Mouse (Mus musculus): ENCODE results near the gene Xrra1.

Gene Xrra1

DNA sequence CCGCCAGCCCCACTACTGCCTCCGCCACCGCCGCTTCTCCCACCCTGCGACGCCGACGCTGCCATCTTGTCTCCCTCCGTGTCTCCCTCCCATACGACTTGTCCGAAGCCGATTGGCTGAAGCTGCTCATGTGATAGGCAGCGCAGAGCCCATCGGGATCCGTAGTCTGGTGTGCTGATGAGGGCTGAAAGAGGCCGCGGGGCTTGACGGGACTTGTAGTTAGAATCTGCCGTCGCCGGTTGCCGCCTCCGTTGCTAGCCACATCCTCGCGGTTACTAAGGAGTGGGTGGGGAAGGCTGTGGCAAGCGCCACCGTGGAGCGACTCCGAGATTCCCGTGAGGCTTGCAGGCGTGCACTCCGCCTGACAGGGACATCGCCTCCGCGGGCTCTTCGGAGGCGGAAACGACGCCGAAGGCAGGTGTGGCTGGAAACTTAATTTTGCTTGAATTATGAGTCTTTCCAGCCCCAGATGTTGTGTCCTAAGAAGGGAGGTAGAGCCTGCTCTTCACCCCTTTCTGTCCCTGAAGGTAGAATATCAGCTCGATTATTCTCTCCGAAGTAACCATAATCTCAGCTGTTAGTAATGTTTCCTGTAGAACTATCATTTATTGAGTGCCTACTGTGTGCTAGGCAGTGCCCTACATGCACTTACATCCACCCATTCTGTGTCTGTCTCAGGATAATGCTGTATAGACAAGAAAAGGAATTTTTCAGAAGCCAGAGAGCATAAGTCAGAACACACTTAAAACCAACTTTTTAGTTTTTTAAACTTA is at the start of gene Xrra1:
TSS of gene Xrra1 (plus strand) at position 304 of the 773 bp plus-strand sequence.
- TF ChIP-seq GATA4 (IDR thresholded peaks at IDR 0.05; ENCODE audit: insufficient replicate concordance, low read length) = peak; percentile 31; the same call in 1 of the 2 replicates

DNA sequence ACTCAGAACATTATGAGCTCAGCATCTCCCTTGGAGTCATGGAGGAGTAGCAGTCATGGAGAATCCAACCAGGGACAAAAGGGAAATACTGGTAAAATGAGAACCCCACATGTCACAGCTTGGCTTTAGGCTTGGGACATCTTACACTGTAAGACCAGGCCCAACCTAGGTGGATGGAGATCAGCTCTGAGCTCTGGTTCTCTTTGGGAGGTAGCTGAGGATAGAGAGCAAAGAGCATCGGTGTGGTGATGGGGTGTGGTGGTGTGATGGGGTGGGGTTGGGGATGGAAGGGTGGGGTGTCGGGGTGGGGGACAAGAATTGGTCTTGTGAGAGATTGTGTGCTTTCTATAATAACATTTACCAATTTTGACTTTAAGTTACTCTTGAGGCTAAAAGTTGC is 48.1 kb upstream of the Xrra1 start:
- no peak for TF ChIP-seq GATA4 (IDR thresholded peaks at IDR 0.05; ENCODE audit: insufficient replicate concordance, low read length)

DNA sequence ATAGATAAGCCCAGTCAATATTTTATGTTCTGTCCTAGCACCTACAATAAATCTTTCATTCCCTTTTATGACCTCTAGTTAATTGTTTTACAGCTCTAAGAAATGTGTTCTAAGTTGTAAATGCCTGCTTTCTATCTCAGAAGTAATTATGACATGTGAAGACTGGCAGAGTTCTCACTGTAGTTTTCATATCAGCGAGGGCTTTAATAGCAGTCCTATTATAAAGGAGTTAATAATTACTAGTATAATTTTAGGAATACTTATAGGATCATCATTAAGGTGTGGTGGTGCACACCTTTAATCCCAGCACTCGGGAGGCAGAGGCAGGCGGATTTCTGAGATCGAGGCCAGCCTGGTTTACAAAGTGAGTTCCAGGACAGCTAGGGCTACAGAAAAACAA is 47.3 kb upstream of the Xrra1 start:
- TF ChIP-seq GATA4 (IDR thresholded peaks at IDR 0.05; ENCODE audit: insufficient replicate concordance, low read length) = no peak

DNA sequence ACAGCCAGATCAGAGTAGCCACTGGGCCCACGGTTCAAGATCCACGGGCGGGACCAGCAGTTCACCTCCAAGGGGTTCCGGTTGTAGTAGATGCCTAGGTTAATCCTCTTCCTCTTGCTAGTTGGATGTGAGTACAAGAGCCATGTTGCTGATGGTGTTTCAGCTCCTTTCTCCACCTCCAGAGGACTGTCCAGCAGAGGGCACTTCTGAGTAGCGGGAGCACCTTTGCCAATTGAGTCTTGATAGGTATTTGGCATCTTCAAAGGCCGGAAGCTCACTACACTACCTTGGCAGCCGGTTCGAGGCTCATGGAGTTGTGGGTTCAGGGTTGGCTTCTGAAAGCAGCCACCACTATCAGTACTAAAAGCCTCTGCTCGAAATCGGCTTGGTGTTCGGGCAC is 45.5 kb upstream of the Xrra1 start:
- TF ChIP-seq GATA4 (IDR thresholded peaks at IDR 0.05; ENCODE audit: insufficient replicate concordance, low read length) = no peak

DNA sequence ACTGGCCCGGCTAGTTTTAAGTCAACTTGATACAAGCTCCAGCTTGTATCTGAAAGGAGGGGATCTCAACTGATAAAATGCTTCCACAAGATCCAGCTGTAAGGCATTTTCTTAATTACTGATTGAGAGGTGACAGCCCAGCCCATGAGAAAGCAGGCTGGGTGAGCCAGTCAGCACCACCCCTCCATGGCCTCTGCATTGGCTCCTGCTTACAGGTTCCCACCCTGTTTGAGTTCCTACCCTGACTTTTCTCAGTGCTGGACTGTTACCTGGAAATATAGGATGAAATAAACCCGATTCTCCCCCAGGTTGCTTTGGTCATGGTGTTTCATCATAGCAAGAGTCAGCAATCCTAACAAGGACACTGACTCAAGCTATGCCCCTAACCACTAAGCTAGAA is 37.0 kb upstream of the Xrra1 start:
- TF ChIP-seq GATA4 (IDR thresholded peaks at IDR 0.05; ENCODE audit: insufficient replicate concordance, low read length) = no peak

DNA sequence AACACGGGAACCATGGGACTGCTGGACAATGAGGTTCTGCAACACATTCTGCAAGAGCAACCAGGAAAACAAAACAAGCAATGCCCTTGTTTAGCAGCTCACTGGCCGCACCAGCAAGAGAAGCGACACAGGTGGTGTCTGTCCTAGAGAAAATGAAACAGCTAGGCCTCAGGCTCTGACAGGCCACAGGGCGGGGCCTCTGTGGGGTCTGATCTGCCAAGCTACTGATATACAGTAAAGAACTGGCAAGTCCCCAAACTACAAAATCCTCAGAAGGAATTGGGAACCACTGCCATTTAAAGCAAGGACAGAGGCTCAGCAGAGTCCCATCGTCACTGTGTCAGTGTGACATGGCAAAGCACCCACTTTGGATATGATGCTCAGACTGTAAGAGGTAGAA is 36.5 kb upstream of the Xrra1 start:
- TF ChIP-seq GATA4 (IDR thresholded peaks at IDR 0.05; ENCODE audit: insufficient replicate concordance, low read length) = no peak

DNA sequence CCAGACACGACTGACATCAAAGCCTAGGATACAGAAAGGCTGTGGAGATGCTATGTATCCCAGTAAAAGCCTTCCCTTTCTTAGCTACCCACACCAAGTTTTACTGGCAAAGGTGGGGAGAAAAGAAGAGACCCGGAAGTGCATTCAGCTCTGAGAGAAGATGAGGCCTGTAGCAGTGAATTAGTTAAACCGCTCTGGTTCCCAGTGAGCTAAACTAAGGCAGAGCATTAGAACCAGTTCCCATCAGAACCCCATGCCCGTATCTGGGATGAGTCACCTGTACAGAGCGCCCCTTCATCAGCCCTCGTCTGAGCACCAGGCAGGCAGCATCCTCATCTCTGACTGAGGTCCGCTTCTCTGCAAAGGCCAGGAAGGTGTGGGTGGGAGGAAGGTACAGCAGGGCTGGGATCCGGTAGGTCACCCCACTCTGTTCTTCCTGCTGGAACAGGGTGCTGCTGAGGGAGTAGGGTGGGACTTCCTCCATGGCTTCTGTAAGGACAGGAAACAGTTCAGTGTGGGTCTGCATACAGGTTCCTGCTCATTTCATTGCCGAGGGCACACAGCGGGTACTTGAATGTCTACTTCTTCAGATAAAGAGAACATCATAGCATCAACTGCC is 35.8 kb upstream of the Xrra1 start:
- TF ChIP-seq GATA4 (IDR thresholded peaks at IDR 0.05; ENCODE audit: insufficient replicate concordance, low read length) = no peak

DNA sequence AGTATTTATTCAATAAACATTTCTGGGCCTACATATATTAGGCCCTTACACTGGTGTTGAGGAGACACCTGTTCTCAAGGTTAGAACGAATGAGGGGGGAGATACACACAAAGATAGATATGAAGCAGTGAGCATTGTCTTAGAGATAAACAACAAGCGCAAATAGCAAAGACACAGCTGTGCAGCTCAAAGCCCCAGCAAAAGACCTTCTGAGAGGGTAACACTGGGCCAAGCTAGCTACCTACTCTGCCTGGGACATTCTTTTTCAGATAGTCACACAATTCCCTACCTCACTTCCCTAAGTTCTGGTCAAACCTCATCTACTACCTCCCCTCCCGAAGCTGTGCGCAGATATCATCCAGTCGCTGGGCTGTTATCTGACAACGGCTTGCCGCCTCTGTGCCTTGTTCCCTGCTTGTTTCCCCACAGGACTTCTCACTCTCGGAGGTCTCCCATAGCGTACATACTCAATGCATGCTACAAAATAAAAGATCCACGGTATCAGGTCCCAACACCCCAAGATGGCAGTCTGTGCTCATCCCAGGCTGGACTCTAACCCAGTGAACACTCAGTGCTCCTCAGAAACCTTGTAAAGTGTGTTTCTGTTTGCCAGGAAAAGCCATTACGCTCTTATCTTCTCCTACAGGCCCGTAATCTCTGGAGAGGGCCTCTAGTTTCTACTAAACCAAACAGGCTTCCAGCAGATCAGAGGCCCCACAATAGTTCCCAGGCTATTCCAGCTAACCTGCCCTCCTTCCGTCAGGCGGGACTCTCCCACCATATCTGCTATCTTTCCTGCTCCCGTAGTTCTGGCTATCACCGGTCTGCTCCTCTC is 34.0 kb upstream of the Xrra1 start:
- peak; percentile 60; the same call in 1 of the 2 replicates for TF ChIP-seq GATA4 (IDR thresholded peaks at IDR 0.05; ENCODE audit: insufficient replicate concordance, low read length)

DNA sequence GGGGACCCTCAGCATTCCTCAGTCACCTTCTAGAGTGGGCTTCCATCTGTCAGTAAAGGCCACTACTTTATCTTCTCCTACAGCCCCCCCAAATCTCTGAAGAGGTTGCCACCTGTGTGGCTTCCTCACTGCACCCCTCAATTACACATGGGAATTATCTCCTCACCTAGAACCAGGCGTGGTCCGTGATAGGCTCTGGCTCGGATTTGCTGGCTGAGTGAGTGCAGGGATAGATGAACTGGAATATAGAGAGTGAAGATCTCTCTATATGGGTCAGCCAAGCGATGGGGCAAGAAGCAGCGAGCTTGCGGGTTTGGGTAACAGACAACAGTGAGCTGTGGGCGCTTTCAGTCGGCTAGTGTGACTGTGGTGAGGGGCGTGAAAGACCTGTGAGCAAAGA is 33.4 kb upstream of the Xrra1 start:
- no peak for TF ChIP-seq GATA4 (IDR thresholded peaks at IDR 0.05; ENCODE audit: insufficient replicate concordance, low read length)

DNA sequence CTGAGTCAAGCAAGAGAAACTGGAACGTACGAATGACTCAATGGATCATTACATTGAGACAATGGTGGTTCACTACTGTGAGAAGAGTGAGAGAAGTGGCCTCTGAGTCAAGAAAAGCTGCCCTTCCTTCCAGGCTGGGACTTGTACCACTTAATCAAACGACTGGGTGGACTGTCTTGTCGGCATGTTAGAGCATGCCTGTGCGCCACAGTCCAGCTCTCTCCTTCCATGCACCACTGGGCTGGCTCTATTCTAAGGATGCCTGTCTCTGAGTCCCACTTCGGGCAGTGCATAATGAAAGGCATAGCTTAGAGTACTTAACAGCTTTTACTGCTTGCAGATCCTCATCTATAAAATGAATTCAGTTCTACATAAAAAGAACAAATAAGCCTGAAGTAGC is 32.8 kb upstream of the Xrra1 start:
- no peak for TF ChIP-seq GATA4 (IDR thresholded peaks at IDR 0.05; ENCODE audit: insufficient replicate concordance, low read length)

DNA sequence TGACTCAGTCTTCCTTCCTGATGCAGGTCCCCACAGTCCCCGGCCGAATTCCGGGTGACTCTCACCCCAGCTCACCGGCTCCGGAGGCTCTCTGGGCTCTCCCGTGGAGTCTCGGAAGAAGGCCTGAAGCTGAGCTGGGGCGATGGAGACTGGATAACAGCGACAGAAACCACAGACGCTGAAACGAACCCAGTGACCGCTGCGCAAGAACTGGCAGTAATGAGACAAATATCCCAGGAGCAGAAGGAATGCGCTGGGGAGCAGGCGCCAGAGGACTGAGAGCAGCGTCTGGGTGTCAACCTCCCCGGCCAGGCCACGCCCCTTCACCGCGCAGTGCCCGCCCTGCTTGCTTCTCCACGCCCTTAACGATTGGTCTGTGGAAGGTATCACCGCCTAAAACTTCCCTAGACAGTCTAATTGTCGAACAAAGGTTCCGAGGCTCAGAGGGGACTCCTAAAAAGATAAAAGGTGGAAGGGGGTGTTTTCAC is 30.8 kb upstream of the Xrra1 start, which contains the start of gene Neu3:
TSS of gene Neu3 (minus strand) at position 335 of the 488 bp plus-strand sequence.
- no peak; the same call in 1 of the 2 replicates for TF ChIP-seq GATA4 (IDR thresholded peaks at IDR 0.05; ENCODE audit: insufficient replicate concordance, low read length)

DNA sequence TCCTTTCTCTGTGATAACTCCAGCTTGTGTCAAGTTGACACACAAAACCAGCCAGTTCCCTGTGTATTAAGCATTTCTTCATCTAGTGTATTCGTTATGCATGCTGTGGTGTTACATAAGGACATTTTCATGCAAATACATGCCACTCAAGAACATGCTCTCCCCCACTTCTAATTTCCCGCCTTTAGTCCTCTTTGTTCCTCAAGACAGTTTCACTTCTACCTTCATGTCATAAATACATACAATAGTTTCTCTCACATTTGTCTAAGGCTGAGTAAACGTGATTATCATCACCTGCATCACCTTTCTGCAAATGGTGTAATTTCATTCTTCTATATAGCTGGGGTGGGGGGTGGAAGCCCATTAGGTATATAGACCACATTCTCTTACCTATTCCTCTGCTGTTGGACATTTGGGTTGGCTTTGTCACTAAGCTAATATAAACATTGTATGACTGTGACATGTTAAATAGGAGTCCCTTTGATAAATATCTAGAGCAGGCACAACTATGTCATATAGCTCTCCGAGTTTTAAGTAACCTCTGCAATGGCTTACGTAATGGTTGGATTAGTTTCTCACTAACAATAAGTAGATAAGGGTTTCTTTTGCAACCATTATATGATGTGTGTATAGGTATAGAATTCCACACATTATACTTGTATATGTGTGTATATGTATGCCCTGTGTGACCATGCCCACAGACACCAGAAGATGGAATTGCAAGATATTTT is 25.6 kb upstream of the Xrra1 start:
- no peak for TF ChIP-seq GATA4 (IDR thresholded peaks at IDR 0.05; ENCODE audit: insufficient replicate concordance, low read length)

DNA sequence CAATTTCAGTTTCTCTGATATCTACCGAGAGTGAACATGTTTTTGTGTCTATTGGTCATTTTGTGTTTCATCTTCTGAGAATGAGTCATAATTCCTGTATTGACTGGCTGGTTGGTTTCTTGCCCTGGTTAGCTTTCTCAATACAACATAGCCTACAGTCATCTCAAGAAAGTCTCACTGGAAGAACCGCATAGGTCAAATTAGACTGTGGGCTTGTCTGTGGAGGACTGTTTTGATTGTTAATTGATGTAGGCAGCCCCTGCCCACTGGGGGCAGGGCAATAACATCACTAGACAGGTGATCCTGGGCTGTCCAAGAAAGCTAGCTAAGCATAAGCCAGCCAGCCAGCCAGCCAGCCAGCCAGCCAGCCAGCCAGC is 25.1 kb upstream of the Xrra1 start:
- no peak for TF ChIP-seq GATA4 (IDR thresholded peaks at IDR 0.05; ENCODE audit: insufficient replicate concordance, low read length)

DNA sequence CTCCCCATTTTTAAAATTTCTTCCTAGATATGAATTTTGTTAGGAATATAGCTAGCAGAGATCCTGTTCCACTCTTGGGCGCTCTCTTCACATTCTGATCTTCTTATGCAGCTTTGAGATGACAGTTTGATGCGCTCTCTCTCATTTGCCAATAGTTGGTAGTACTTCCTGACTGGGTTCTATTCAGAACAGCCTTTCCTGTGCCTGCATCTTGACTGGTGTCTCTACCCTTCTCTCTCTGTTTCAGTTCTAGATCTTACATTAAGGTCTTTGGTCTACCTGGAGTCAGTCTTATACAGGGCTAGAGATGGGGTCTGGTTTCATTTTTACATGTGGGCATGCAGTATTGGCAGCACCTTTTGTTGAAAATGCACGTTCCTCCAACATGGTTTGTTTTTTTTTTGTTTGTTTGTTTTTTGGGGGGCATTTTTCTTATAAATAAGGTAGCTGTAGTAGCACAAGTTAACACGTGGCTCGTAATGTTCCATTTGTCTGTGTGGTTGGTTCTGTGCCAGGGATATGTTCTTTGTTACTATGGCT is 24.5 kb upstream of the Xrra1 start:
- TF ChIP-seq GATA4 (IDR thresholded peaks at IDR 0.05; ENCODE audit: insufficient replicate concordance, low read length) = no peak

DNA sequence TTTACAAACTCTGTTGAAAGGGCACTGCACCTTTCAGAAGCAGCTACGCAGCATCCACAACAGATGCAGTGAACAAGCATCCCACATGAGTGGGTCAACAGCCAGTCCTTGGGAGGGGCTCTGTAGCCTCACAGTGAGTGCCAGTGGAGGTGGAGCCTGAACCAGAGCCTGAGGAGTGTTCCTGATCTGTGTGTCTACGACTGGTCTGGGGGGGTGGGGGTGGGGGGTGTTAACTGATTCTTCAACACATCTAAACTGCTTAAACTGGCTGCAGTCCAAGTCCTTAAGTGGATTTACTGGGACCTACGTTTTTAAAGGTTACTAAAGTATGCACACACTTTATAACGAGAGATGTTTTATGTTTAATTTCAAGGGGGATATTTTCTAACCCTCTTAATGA is 22.1 kb upstream of the Xrra1 start:
- TF ChIP-seq GATA4 (IDR thresholded peaks at IDR 0.05; ENCODE audit: insufficient replicate concordance, low read length) = no peak
